Mouse (Mus musculus) neural tube, embryonic 13.5 days (tissue): ENCODE data around the gene Calm3. TPM values are rescaled to one million over a fixed set of nuclear protein-coding genes. Genes with fewer than 3 reads are reported as not detected.

Experiments used
- ATAC-seq: fragments of 200-750 bp; cut with Nextera tagmentation; 2 replicates; pipeline ENCODE4 v1.8.0; 2017; ENCODE audit warnings: low read depth, mild to moderate bottlenecking, moderate TSS enrichment, moderate library complexity
- H3K27ac ChIP-seq: fragments of 300-500 bp; sonication (generic); replicated peaks from 2 replicates; pipeline ENCODE4 v1.5.1; 2015; ENCODE audit warnings: moderate library complexity, mild to moderate bottlenecking, inconsistent platforms
- H3K27me3 ChIP-seq: fragments of 300-500 bp; sonication (generic); 2 replicates; pipeline ENCODE4 v1.6.1; 2015; ENCODE audit warnings: mild to moderate bottlenecking, inconsistent platforms
- H3K36me3 ChIP-seq: fragments of 300-500 bp; sonication (generic); 2 replicates; pipeline ENCODE4 v1.6.1; 2015; ENCODE audit warnings: mild to moderate bottlenecking, inconsistent platforms
- H3K4me1 ChIP-seq: fragments of 300-500 bp; sonication (generic); replicated peaks from 2 replicates; pipeline ENCODE4 v1.6.1; 2015; ENCODE audit warnings: inconsistent platforms
- H3K4me2 ChIP-seq: fragments of 300-500 bp; sonication (generic); 2 replicates; pipeline ENCODE4 v1.6.1; 2015; ENCODE audit warnings: inconsistent platforms, mild to moderate bottlenecking, moderate library complexity
- H3K4me3 ChIP-seq: fragments of 300-500 bp; sonication (generic); 2 replicates; pipeline ENCODE4 v1.5.1; 2015; ENCODE audit warnings: mild to moderate bottlenecking, inconsistent platforms
- H3K9ac ChIP-seq: fragments of 300-500 bp; sonication (generic); 2 replicates; pipeline ENCODE4 v1.6.1; 2015; ENCODE audit warnings: moderate library complexity, mild to moderate bottlenecking, inconsistent platforms
- H3K9me3 ChIP-seq: fragments of 300-500 bp; sonication (generic); 2 replicates; pipeline ENCODE4 v1.6.1; 2016; ENCODE audit warnings: inconsistent platforms
- WGBS: fragments of 180-500 bp; shearing (Covaris S2); methylation state at CpG from one replicate; pipeline ENCODE4 v1.1.7; 2015; 5-methylcytosine and 5-hydroxymethylcytosine counted together
- polyA plus RNA-seq: library from polyadenylated mRNA; unstranded; fragments of >200 nt; fragmentation: Nextera tagmentation; extraction: Ambion mirVana; gene quantifications from 2 replicates; pipeline ENCODE4 v1.2.1, GENCODE M21; 2015

Calm3 gene
- polyA plus RNA-seq, 1 experiment from 2014 or later: 297 TPM

GRCm38 (mm10) chr7:16932704-16933577, 9.0 kb upstream of the Calm3 start:
- no peak overlapping the region for H3K4me3 ChIP-seq
- no peaks in the 10 kb centered on the region for H3K27me3 ChIP-seq
- 0 out of 2 replicates have a peak overlapping the region, but pooled peaks have one; percentile 22 for H3K4me2 ChIP-seq
- H3K9me3 ChIP-seq: no peaks in the 10 kb centered on the region
- H3K4me1 ChIP-seq: peaks cover 29% of the 10 kb centered on the region
- no peaks in the 10 kb centered on the region for H3K36me3 ChIP-seq
- H3K27ac ChIP-seq: peak overlapping the region; percentile 70
- H3K9ac ChIP-seq: no peak overlapping the region
- 40% methylated on average over 14 of the region's 14 CpGs for WGBS
- ATAC-seq: peak; percentile 66; the same call in 1 of the 2 replicates

- H3K4me1 ChIP-seq: peaks cover 27% of the 10 kb centered on the region
- no peak overlapping the region for H3K4me2 ChIP-seq
- no peaks in the 10 kb centered on the region for H3K36me3 ChIP-seq
- peak; percentile 61 for ATAC-seq
- no peaks in the 10 kb centered on the region for H3K9me3 ChIP-seq
- 0 out of 2 replicates have a peak, but pooled peaks cover 2% of the 10 kb centered on the region for H3K27me3 ChIP-seq
- H3K4me3 ChIP-seq: no peak overlapping the region
- 19% methylated on average over 14 of the region's 14 CpGs for whole genome bisulfite sequencing
- H3K27ac ChIP-seq: peak overlapping the region; percentile 59
- H3K9ac ChIP-seq: no peak overlapping the region
Observed at GRCm38 (mm10) chr7:16931968-16932627, 8.2 kb upstream of the Calm3 start.

GRCm38 (mm10) chr7:16930850-16931249, 6.9 kb upstream of the Calm3 start:
- no peak overlapping the region for H3K27ac ChIP-seq
- H3K4me1 ChIP-seq: peaks cover 27% of the 10 kb centered on the region
- WGBS: 2% methylated on average over 1 of the region's 1 CpGs
- H3K27me3 ChIP-seq: 0 out of 2 replicates have a peak, but pooled peaks cover 2% of the 10 kb centered on the region
- ATAC-seq: 0 out of 2 replicates have a peak, but pooled peaks have one; percentile 17
- no peak overlapping the region for H3K4me2 ChIP-seq
- H3K9ac ChIP-seq: no peak overlapping the region
- no peak overlapping the region for H3K4me3 ChIP-seq
- H3K36me3 ChIP-seq: no peaks in the 10 kb centered on the region
- no peaks in the 10 kb centered on the region for H3K9me3 ChIP-seq

GRCm38 (mm10) chr7:16928341-16928740, 4.4 kb upstream of the Calm3 start:
- Histone ChIP-seq H3K36me3 (no peaks in the 10 kb centered on the region), H3K4me3 (no peak overlapping the region), H3K9ac (no peak overlapping the region), H3K27ac (no peak overlapping the region), H3K9me3 (no peaks in the 10 kb centered on the region), H3K4me2 (no peak overlapping the region), H3K27me3 (0 out of 2 replicates have a peak, but pooled peaks cover 2% of the 10 kb centered on the region), H3K4me1 (peaks cover 20% of the 10 kb centered on the region)
- no peak for ATAC-seq
- WGBS: 39% methylated on average over 2 of the region's 2 CpGs

GRCm38 (mm10) chr7:16923283-16924036, 454 bp downstream of the Calm3 start:
- peaks cover 19% of the 10 kb centered on the region for H3K36me3 ChIP-seq
- H3K4me1 ChIP-seq: peaks cover 45% of the 10 kb centered on the region
- H3K27ac ChIP-seq: peak overlapping the region; percentile 96
- peak overlapping the region; percentile 61 for H3K4me3 ChIP-seq
- H3K9ac ChIP-seq: peak overlapping the region; percentile 88
- under 1% methylated on average over 56 of the region's 57 CpGs for WGBS
- H3K9me3 ChIP-seq: no peaks in the 10 kb centered on the region
- H3K27me3 ChIP-seq: 0 out of 2 replicates have a peak, but pooled peaks cover 2% of the 10 kb centered on the region
- peak overlapping the region; percentile 98 for H3K4me2 ChIP-seq
- ATAC-seq: peak; percentile 61

- Histone ChIP-seq H3K4me1 (peaks cover 55% of the 10 kb centered on the region), H3K27ac (peak overlapping the region; percentile 96), H3K4me2 (peak overlapping the region; percentile 98), H3K4me3 (peak overlapping the region; percentile 61), H3K36me3 (peaks cover 28% of the 10 kb centered on the region), H3K9ac (peak overlapping the region; percentile 88), H3K9me3 (no peaks in the 10 kb centered on the region), H3K27me3 (no peaks in the 10 kb centered on the region)
- no peak for ATAC-seq
- WGBS: 38% methylated on average over 10 of the region's 10 CpGs
Observed at GRCm38 (mm10) chr7:16922360-16922973, 1.4 kb downstream of the Calm3 start.

GRCm38 (mm10) chr7:16921881-16922335, 2.0 kb downstream of the Calm3 start:
- ATAC-seq: no peak
- Histone ChIP-seq H3K4me3 (peak overlapping the region; percentile 61), H3K9me3 (no peaks in the 10 kb centered on the region), H3K36me3 (peaks cover 34% of the 10 kb centered on the region), H3K4me2 (peak overlapping the region; percentile 98), H3K27me3 (no peaks in the 10 kb centered on the region), H3K9ac (peak overlapping the region; percentile 88), H3K27ac (peak overlapping the region; percentile 96), H3K4me1 (peaks cover 60% of the 10 kb centered on the region)
- WGBS: 58% methylated on average over 6 of the region's 6 CpGs

GRCm38 (mm10) chr7:16920818-16921791, 2.8 kb downstream of the Calm3 start:
- Histone ChIP-seq H3K4me1 (peaks cover 60% of the 10 kb centered on the region), H3K27ac (peak overlapping the region; percentile 96), H3K9ac (peak overlapping the region; percentile 88), H3K9me3 (no peaks in the 10 kb centered on the region), H3K36me3 (peaks cover 42% of the 10 kb centered on the region), H3K4me3 (peak overlapping the region; percentile 61), H3K4me2 (peak overlapping the region; percentile 98), H3K27me3 (no peaks in the 10 kb centered on the region)
- WGBS: 42% methylated on average over 21 of the region's 21 CpGs
- ATAC-seq: no peak

- Histone ChIP-seq H3K36me3 (peaks cover 52% of the 10 kb centered on the region), H3K27me3 (no peaks in the 10 kb centered on the region), H3K9me3 (no peaks in the 10 kb centered on the region), H3K4me3 (peak overlapping the region; percentile 61), H3K4me2 (peak overlapping the region; percentile 98), H3K27ac (0 out of 2 replicates have a peak overlapping the region, but pooled peaks have one; percentile 23), H3K9ac (peak overlapping the region; percentile 88), H3K4me1 (peaks cover 60% of the 10 kb centered on the region)
- ATAC-seq: no peak
- WGBS: 82% methylated on average over 7 of the region's 7 CpGs
Observed at GRCm38 (mm10) chr7:16920150-16920579, 3.7 kb downstream of the Calm3 start.

- peak overlapping the region; percentile 88 for H3K9ac ChIP-seq
- no peak for ATAC-seq
- peak overlapping the region; percentile 23; the same call in 1 of the 2 replicates for H3K27ac ChIP-seq
- peaks cover 57% of the 10 kb centered on the region for H3K36me3 ChIP-seq
- H3K27me3 ChIP-seq: no peaks in the 10 kb centered on the region
- H3K4me2 ChIP-seq: peak overlapping the region; percentile 98
- H3K4me3 ChIP-seq: peak overlapping the region; percentile 61
- H3K9me3 ChIP-seq: no peaks in the 10 kb centered on the region
- H3K4me1 ChIP-seq: peaks cover 63% of the 10 kb centered on the region
- WGBS: 83% methylated on average over 13 of the region's 13 CpGs
Observed at GRCm38 (mm10) chr7:16919395-16920149, 4.3 kb downstream of the Calm3 start.
